Mouse (Mus musculus) myocyte (in vitro differentiated cells): ENCODE results near the gene Tgfb3. TPM values are rescaled to one million over a fixed set of nuclear protein-coding genes. Genes with fewer than 3 reads are reported as not detected.

Experiments
- H3K27me3 ChIP-seq: one replicate; pipeline ENCODE4 v1.6.1; 2011; ENCODE audit not compliant: control insufficient read depth, insufficient read depth, insufficient read length
- H3K36me3 ChIP-seq: one replicate; pipeline ENCODE4 v1.6.1; 2011; ENCODE audit not compliant: control insufficient read depth, insufficient read depth
- H3K4me2 ChIP-seq: one replicate; pipeline ENCODE4 v1.6.1; 2011; ENCODE audit warnings: low read depth, control low read depth
- H3K4me3 ChIP-seq: one replicate; pipeline ENCODE4 v1.5.1; 2011; ENCODE audit warnings: mild to moderate bottlenecking, control low read depth, moderate library complexity
- H3K79me2 ChIP-seq: one replicate; pipeline ENCODE4 v1.6.1; 2011; ENCODE audit not compliant: control insufficient read depth, insufficient read depth
- H3ac ChIP-seq: one replicate; pipeline ENCODE4 v1.6.1; 2011; ENCODE audit not compliant: control insufficient read depth, insufficient read length
- CEBPB ChIP-seq: IDR thresholded peaks from 2 replicates; pipeline ENCODE4 v1.6.1; 2011; ENCODE audit warnings: mild to moderate bottlenecking, moderate library complexity; ENCODE audit not compliant: poor library complexity, insufficient read depth, severe bottlenecking
- E2F4 ChIP-seq: IDR thresholded peaks from one replicate; pipeline ENCODE4 v1.6.1; 2011; ENCODE audit warnings: mild to moderate bottlenecking, control low read depth, moderate library complexity; ENCODE audit not compliant: insufficient read depth
- MAX ChIP-seq: IDR thresholded peaks from one replicate; pipeline ENCODE4 v1.6.1; 2011; ENCODE audit warnings: low read depth, mild to moderate bottlenecking, control low read depth
- MYOD1 ChIP-seq, 3 experiments: IDR thresholded peaks; one replicate each; pipeline ENCODE4 v1.6.1; 2011; ENCODE audit warnings: control low read depth in 2 of 3, low read depth in 2 of 3, mild to moderate bottlenecking in 2 of 3, moderate library complexity in 1 of 3; ENCODE audit not compliant: insufficient read length in 2 of 3, control insufficient read depth in 1 of 3
- MYOG ChIP-seq, 3 experiments: IDR thresholded peaks; one replicate each; pipeline ENCODE4 v1.6.1; 2011; ENCODE audit warnings: control low read depth in 2 of 3, low read depth in 2 of 3, mild to moderate bottlenecking in 2 of 3; ENCODE audit not compliant: insufficient read length in 2 of 3, control insufficient read depth in 1 of 3, insufficient read depth in 1 of 3
- POLR2A ChIP-seq: IDR thresholded peaks from one replicate; pipeline ENCODE4 v1.6.1; 2011; ENCODE audit warnings: low read depth, mild to moderate bottlenecking, control low read depth, moderate library complexity; ENCODE audit not compliant: insufficient read length
- POLR2AphosphoS2 ChIP-seq: IDR thresholded peaks from one replicate; pipeline ENCODE4 v1.6.1; 2011; ENCODE audit warnings: low read depth, control low read depth; ENCODE audit not compliant: insufficient read length
- REST ChIP-seq: IDR thresholded peaks from one replicate; pipeline ENCODE4 v1.6.1; 2011; ENCODE audit warnings: mild to moderate bottlenecking, control low read depth, moderate library complexity; ENCODE audit not compliant: insufficient read depth, insufficient read length
- SRF ChIP-seq: IDR thresholded peaks from one replicate; pipeline ENCODE4 v1.6.1; 2011; ENCODE audit warnings: low read depth; ENCODE audit not compliant: control insufficient read depth, insufficient read length
- TCF12 ChIP-seq: IDR thresholded peaks from one replicate; pipeline ENCODE4 v1.6.1; 2011; ENCODE audit warnings: mild to moderate bottlenecking, control low read depth; ENCODE audit not compliant: poor library complexity, insufficient read depth, severe bottlenecking
- TCF3 ChIP-seq: IDR thresholded peaks from one replicate; pipeline ENCODE4 v1.6.1; 2011; ENCODE audit warnings: low read depth, control low read depth; ENCODE audit not compliant: insufficient read length
- USF1 ChIP-seq: IDR thresholded peaks from one replicate; pipeline ENCODE4 v1.6.1; 2011; ENCODE audit warnings: low read depth, mild to moderate bottlenecking, control low read depth, moderate library complexity
- polyA plus RNA-seq: library from polyadenylated mRNA; unstranded; fragments of >200 nt; fragmentation: generic; extraction: Trizol; gene quantifications from one replicate; pipeline ENCODE4 v1.2.1, GENCODE M21; 2012; ENCODE audit warnings: missing spikeins

The Tgfb3 gene
- polyA plus RNA-seq, 1 experiment: 79.2 TPM

DNA sequence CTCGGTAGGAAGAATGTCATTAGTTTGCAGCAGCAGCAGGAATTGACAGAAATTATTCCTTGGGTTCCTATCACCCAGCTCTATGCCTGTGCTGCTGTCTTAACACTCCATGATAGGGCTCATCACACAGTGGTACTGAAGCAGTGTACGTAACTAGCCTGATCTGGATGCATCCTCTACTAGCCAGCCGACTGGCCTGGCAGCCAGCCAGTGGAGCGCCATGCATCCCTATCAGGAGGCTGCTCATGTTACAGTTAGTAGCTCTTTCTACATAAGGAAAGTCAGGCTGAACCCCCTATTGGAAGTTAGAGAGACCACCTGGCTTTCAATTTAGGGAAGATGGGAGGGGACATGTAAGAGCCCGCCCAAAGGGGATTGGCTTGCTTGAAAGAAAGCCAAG, 51.8 kb downstream of the Tgfb3 start:
- Histone ChIP-seq H3ac (no peak overlapping the region), H3K79me2 (no peaks in the 10 kb centered on the region), H3K36me3 (peaks cover 4% of the 10 kb centered on the region), H3K27me3 (no peaks in the 10 kb centered on the region), H3K4me3 (no peak overlapping the region), H3K4me2 (no peak overlapping the region)
- no peak for TF ChIP-seq CEBPB

GRCm38 (mm10) chr12:86025480-86025879, 53.4 kb downstream of the Tgfb3 start:
- no peak for TF ChIP-seq USF1
- TF ChIP-seq MYOG (IDR thresholded peaks at IDR 0.05; ENCODE audit: control insufficient read depth in 1 of 3, insufficient read depth in 1 of 3, insufficient read length in 2 of 3, low read depth in 2 of 3): no peak
- TF ChIP-seq MYOD1 (IDR thresholded peaks at IDR 0.05; ENCODE audit: control insufficient read depth in 1 of 3, insufficient read length in 2 of 3, low read depth in 2 of 3): no peak
- no peak for TF ChIP-seq SRF
- no peaks in the 10 kb centered on the region for H3K27me3 ChIP-seq

GRCm38 (mm10) chr12:86024426-86024825, 54.4 kb downstream of the Tgfb3 start:
- Histone ChIP-seq H3K27me3 (no peaks in the 10 kb centered on the region), H3K79me2 (no peaks in the 10 kb centered on the region), H3K4me2 (no peak overlapping the region), H3ac (no peak overlapping the region), H3K4me3 (no peak overlapping the region), H3K36me3 (peaks cover 4% of the 10 kb centered on the region)
- TF ChIP-seq MYOG (IDR thresholded peaks at IDR 0.05; ENCODE audit: control insufficient read depth in 1 of 3, insufficient read depth in 1 of 3, insufficient read length in 2 of 3, low read depth in 2 of 3): no peak
- TF ChIP-seq TCF12: no peak
- no peak for TF ChIP-seq E2F4
- no peak for TF ChIP-seq POLR2A
- TF ChIP-seq SRF: no peak
- TF ChIP-seq MYOD1 (IDR thresholded peaks at IDR 0.05; ENCODE audit: control insufficient read depth in 1 of 3, insufficient read length in 2 of 3, low read depth in 2 of 3): no peak

More at GRCm38 (mm10) chr12:86025480-86025879, 53.4 kb downstream of the Tgfb3 start:
- Histone ChIP-seq H3K4me2 (no peak overlapping the region), H3K79me2 (no peaks in the 10 kb centered on the region), H3K4me3 (no peak overlapping the region), H3K36me3 (peaks cover 4% of the 10 kb centered on the region), H3ac (no peak overlapping the region)

DNA sequence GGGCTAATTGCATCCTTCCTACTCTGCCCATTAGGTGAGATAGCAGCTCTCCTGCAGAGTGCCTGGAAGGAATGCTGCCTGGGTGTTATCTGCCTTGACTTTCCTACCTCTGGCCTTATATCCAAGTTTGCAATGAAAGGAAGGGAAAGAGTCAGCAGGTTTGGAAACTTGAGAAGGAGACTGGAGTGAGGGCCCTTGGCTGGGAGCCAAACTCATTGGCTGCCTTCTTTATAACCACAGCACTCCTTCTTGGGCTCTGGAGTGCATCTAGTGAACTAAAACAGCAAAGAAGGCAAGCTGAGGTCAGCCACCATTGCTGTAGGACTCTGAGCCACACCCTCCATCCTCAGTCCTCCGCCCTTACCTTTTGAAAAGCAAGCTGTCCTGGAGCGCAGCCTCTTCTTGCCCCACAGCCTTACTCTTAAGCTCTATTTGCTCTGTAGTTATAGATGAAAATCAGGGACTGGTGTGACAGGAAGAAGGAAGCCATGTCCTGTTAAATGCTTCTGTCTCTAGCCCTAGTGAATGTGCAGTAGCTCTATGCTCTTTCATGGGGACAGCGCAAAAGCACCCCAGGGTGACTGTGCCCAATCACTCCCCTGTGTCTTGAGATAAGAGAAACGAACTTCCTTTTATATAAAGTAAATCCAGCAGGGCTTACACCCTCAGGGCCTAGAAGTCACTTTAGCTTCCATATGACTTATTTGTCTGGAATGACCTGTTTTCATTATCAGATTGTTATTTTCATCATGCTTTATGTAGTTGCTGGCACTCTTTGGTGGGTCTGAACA, 55.6 kb downstream of the Tgfb3 start:
- no peaks in the 10 kb centered on the region for H3K79me2 ChIP-seq
- H3ac ChIP-seq: no peak overlapping the region
- no peaks in the 10 kb centered on the region for H3K27me3 ChIP-seq
- H3K4me3 ChIP-seq: no peak overlapping the region
- H3K4me2 ChIP-seq: peak overlapping the region; percentile 18
- no peak for TF ChIP-seq USF1
- TF ChIP-seq REST: no peak
- no peak for TF ChIP-seq MYOG (IDR thresholded peaks at IDR 0.05; ENCODE audit: control insufficient read depth in 1 of 3, insufficient read depth in 1 of 3, insufficient read length in 2 of 3, low read depth in 2 of 3)
- no peak for TF ChIP-seq TCF3
- TF ChIP-seq MAX: no peak
- TF ChIP-seq MYOD1 (IDR thresholded peaks at IDR 0.05; ENCODE audit: control insufficient read depth in 1 of 3, insufficient read length in 2 of 3, low read depth in 2 of 3): no peak
- TF ChIP-seq E2F4: no peak
- no peak for TF ChIP-seq POLR2A
- no peak for TF ChIP-seq TCF12
- TF ChIP-seq CEBPB: no peak
- no peak for TF ChIP-seq SRF
- TF ChIP-seq POLR2AphosphoS2: no peak
- H3K36me3 ChIP-seq: peaks cover 4% of the 10 kb centered on the region

GRCm38 (mm10) chr12:86022282-86022984, 56.4 kb downstream of the Tgfb3 start:
- H3K27me3 ChIP-seq: no peaks in the 10 kb centered on the region
- no peak overlapping the region for H3K4me3 ChIP-seq
- H3K79me2 ChIP-seq: no peaks in the 10 kb centered on the region
- H3K36me3 ChIP-seq: peaks cover 4% of the 10 kb centered on the region
- no peak overlapping the region for H3ac ChIP-seq
- TF ChIP-seq MYOD1 (IDR thresholded peaks at IDR 0.05; ENCODE audit: control insufficient read depth in 1 of 3, insufficient read length in 2 of 3, low read depth in 2 of 3): peak in 2 of 3 experiments; percentile 74 to 80
- no peak for TF ChIP-seq SRF
- no peak for TF ChIP-seq CEBPB
- TF ChIP-seq TCF12: peak; percentile 46
- TF ChIP-seq MYOG (IDR thresholded peaks at IDR 0.05; ENCODE audit: control insufficient read depth in 1 of 3, insufficient read depth in 1 of 3, insufficient read length in 2 of 3, low read depth in 2 of 3): peak in 2 of 3 experiments; percentile 82 to 93
- peak; percentile 10 for TF ChIP-seq TCF3
- H3K4me2 ChIP-seq: peak overlapping the region; percentile 40
